Mouse (Mus musculus) kidney, postnatal 36 days (tissue): ENCODE data around the gene Rps18.

Experiments
- DNase-seq, 2 experiments: peaks; one replicate each; pipeline ENCODE4 v3.0.0; 2021 to 2022; ENCODE audit warnings: mixed read lengths in 2 of 2

Rps18 gene

DNA sequence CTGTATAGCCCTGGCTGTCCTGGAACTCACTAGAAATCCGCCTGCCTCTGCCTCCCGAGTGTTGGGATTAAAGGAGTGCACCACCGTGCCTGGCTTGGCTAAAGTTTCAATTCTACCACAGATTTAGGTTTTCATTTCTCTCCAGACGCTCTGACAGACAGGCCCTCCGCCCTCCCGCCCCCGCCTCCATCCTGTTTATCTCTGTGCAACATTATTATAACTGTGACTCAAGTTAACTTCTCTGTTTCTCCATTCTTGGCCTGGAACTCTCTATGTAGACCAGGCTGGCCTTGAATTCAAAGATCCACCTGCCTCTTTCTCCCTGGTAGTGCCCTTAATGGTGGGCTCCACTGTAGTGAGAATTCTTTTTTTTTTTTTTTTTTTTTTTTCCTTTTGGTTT lies 53.3 kb downstream of the Rps18 start:
- DNase-seq: no peak

DNA sequence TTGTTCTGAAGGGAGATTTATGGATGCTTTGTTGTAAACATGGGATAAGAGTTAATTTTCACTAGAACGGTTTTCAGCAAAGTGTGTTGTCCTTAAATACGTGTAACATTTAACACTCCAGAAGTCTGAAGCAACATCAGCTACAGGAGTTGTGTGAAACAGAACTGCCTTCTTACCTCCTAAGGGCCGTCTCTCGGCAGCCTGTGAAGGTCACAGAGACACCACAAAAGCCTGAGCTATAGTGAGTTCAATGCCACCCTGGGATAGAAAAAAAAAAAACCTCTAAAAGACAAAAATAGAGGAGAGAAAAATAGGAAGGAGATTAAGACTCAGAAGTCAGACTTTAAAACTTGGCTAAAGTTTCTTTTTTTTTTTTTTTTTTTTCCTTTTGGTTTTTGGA lies 53.7 kb downstream of the Rps18 start:
- no peak for DNase-seq
